Mouse (Mus musculus) limb, embryonic 11.5 days (tissue): ENCODE data around the gene Dclk1. TPM values are rescaled to one million over a fixed set of nuclear protein-coding genes. Genes with fewer than 3 reads are reported as not detected.

ENCODE experiments used
- ATAC-seq: fragments of 200-750 bp; cut with Nextera tagmentation; 2 replicates; pipeline ENCODE4 v1.8.0; 2017; ENCODE audit warnings: low read depth; ENCODE audit not compliant: insufficient number of reproducible peaks, low FRiP score, low TSS enrichment
- DNase-seq: peaks from one replicate; pipeline ENCODE4 v3.0.0-alpha.2; 2015; ENCODE audit warnings: low spot score
- H3K27ac ChIP-seq: fragments of 300-500 bp; sonication (generic); replicated peaks from 2 replicates; pipeline ENCODE4 v1.5.1; 2014; ENCODE audit warnings: low read depth, mild to moderate bottlenecking, low read length
- H3K27me3 ChIP-seq: fragments of 300-500 bp; sonication (generic); 2 replicates; pipeline ENCODE4 v1.6.1; 2014; ENCODE audit warnings: mild to moderate bottlenecking, low read length, mixed read lengths; ENCODE audit not compliant: control insufficient read depth, insufficient read depth
- H3K36me3 ChIP-seq: fragments of 300-500 bp; sonication (generic); 2 replicates; pipeline ENCODE4 v1.6.1; 2014; ENCODE audit warnings: mild to moderate bottlenecking, low read length, moderate library complexity, mixed read lengths; ENCODE audit not compliant: control insufficient read depth, insufficient read depth
- H3K4me1 ChIP-seq: fragments of 300-500 bp; sonication (generic); 2 replicates; pipeline ENCODE4 v1.6.1; 2014; ENCODE audit warnings: low read length, mixed read lengths; ENCODE audit not compliant: control insufficient read depth, insufficient read depth
- H3K4me2 ChIP-seq: fragments of 300-500 bp; sonication (generic); 2 replicates; pipeline ENCODE4 v1.6.1; 2014; ENCODE audit warnings: low read depth, mild to moderate bottlenecking, moderate library complexity; ENCODE audit not compliant: severe bottlenecking
- H3K4me3 ChIP-seq: fragments of 300-500 bp; sonication (generic); 2 replicates; pipeline ENCODE4 v1.5.1; 2014; ENCODE audit warnings: low read depth, low read length
- H3K9ac ChIP-seq: fragments of 300-500 bp; sonication (generic); 2 replicates; pipeline ENCODE4 v1.6.1; 2014; ENCODE audit warnings: mild to moderate bottlenecking, low read length
- H3K9me3 ChIP-seq: fragments of 300-500 bp; sonication (generic); 2 replicates; pipeline ENCODE4 v1.6.1; 2016; ENCODE audit warnings: low read length; ENCODE audit not compliant: control insufficient read depth
- WGBS: fragments of 180-500 bp; shearing (Covaris S2); extraction: QIAGEN DNeasy Blood & Tissue Kit; methylation state at CpG from one replicate; pipeline ENCODE4 v1.1.7; 2014; 5-methylcytosine and 5-hydroxymethylcytosine counted together
- polyA plus RNA-seq: library from polyadenylated mRNA; unstranded; fragments of >200 nt; fragmentation: Nextera tagmentation; extraction: Ambion mirVana; gene quantifications from 2 replicates; pipeline ENCODE4 v1.2.1, GENCODE M21; 2014

Dclk1 gene
- polyA plus RNA-seq, 1 experiment from 2014 or later, result 34.1 TPM

GRCm38 (mm10) chr3:55542310-55542709 is 300.1 kb downstream of the Dclk1 start:
- DNase-seq, result peak; percentile 71
- peak; percentile 37; the same call in 1 of the 2 replicates for ATAC-seq
- Histone ChIP-seq H3K4me2 (peak overlapping the region; percentile 4; the same call in 1 of the 2 replicates), H3K36me3 (no peaks in the 10 kb centered on the region), H3K4me3 (no peak overlapping the region), H3K27ac (peak overlapping the region; percentile 55; the same call in 1 of the 2 replicates), H3K9ac (peak overlapping the region; percentile 22), H3K9me3 (no peaks in the 10 kb centered on the region), H3K27me3 (no peaks in the 10 kb centered on the region), H3K4me1 (peaks cover 54% of the 10 kb centered on the region)
- 20% methylated on average over 8 of the region's 8 CpGs for WGBS

GRCm38 (mm10) chr3:55542947-55543346 is 300.8 kb downstream of the Dclk1 start:
- H3K9me3 ChIP-seq, result no peaks in the 10 kb centered on the region
- peak overlapping the region; percentile 22; the same call in 1 of the 2 replicates for H3K9ac ChIP-seq
- no peaks in the 10 kb centered on the region for H3K27me3 ChIP-seq
- 64% methylated on average over 16 of the region's 16 CpGs for WGBS
- peak overlapping the region; percentile 55; the same call in 1 of the 2 replicates for H3K27ac ChIP-seq
- no peaks in the 10 kb centered on the region for H3K36me3 ChIP-seq
- H3K4me1 ChIP-seq, result peaks cover 47% of the 10 kb centered on the region
- DNase-seq, result no peak
- ATAC-seq, result no peak
- peak overlapping the region; percentile 4; the same call in 1 of the 2 replicates for H3K4me2 ChIP-seq
- 0 out of 2 replicates have a peak overlapping the region, but pooled peaks have one; percentile 6 for H3K4me3 ChIP-seq

GRCm38 (mm10) chr3:55543929-55544684 is 301.9 kb downstream of the Dclk1 start:
- Histone ChIP-seq H3K9me3 (no peaks in the 10 kb centered on the region), H3K27ac (no peak overlapping the region), H3K4me2 (no peak overlapping the region), H3K27me3 (no peaks in the 10 kb centered on the region), H3K9ac (no peak overlapping the region), H3K4me1 (peaks cover 37% of the 10 kb centered on the region), H3K36me3 (no peaks in the 10 kb centered on the region), H3K4me3 (no peak overlapping the region)
- DNase-seq (no peak), ATAC-seq (no peak)
- 38% methylated on average over 13 of the region's 13 CpGs for WGBS

GRCm38 (mm10) chr3:55545296-55545695 is 303.1 kb downstream of the Dclk1 start:
- Histone ChIP-seq H3K4me3 (no peak overlapping the region), H3K36me3 (no peaks in the 10 kb centered on the region), H3K4me2 (no peak overlapping the region), H3K9me3 (no peaks in the 10 kb centered on the region), H3K27ac (peak overlapping the region; percentile 36; the same call in 1 of the 2 replicates), H3K9ac (no peak overlapping the region), H3K27me3 (no peaks in the 10 kb centered on the region), H3K4me1 (peaks cover 34% of the 10 kb centered on the region)
- WGBS, result 23% methylated on average over 3 of the region's 3 CpGs
- DNase-seq (no peak), ATAC-seq (no peak)

- WGBS, result 88% methylated on average over 9 of the region's 9 CpGs
- no peaks in the 10 kb centered on the region for H3K27me3 ChIP-seq
- no peak overlapping the region for H3K4me3 ChIP-seq
- no peak for DNase-seq
- no peak overlapping the region for H3K27ac ChIP-seq
- no peak overlapping the region for H3K9ac ChIP-seq
- peaks cover 34% of the 10 kb centered on the region for H3K4me1 ChIP-seq
- ATAC-seq, result no peak
- H3K9me3 ChIP-seq, result no peaks in the 10 kb centered on the region
- no peaks in the 10 kb centered on the region for H3K36me3 ChIP-seq
- no peak overlapping the region for H3K4me2 ChIP-seq
Measured at GRCm38 (mm10) chr3:55545916-55546315, 303.8 kb downstream of the Dclk1 start.

GRCm38 (mm10) chr3:55547106-55547505 is 304.9 kb downstream of the Dclk1 start:
- H3K27ac ChIP-seq, result no peak overlapping the region
- no peak overlapping the region for H3K4me3 ChIP-seq
- no peak for ATAC-seq
- no peaks in the 10 kb centered on the region for H3K27me3 ChIP-seq
- H3K36me3 ChIP-seq, result no peaks in the 10 kb centered on the region
- 63% methylated on average over 2 of the region's 2 CpGs for WGBS
- H3K9ac ChIP-seq, result no peak overlapping the region
- no peaks in the 10 kb centered on the region for H3K9me3 ChIP-seq
- H3K4me1 ChIP-seq, result peaks cover 34% of the 10 kb centered on the region
- no peak for DNase-seq
- no peak overlapping the region for H3K4me2 ChIP-seq

- Histone ChIP-seq H3K4me1 (peaks cover 15% of the 10 kb centered on the region), H3K9me3 (no peaks in the 10 kb centered on the region), H3K27me3 (no peaks in the 10 kb centered on the region), H3K36me3 (no peaks in the 10 kb centered on the region), H3K9ac (no peak overlapping the region), H3K27ac (no peak overlapping the region), H3K4me2 (no peak overlapping the region), H3K4me3 (no peak overlapping the region)
- DNase-seq (no peak), ATAC-seq (no peak)
- WGBS, result 80% methylated on average over 7 of the region's 7 CpGs
Measured at GRCm38 (mm10) chr3:55549376-55549775, 307.2 kb downstream of the Dclk1 start.

GRCm38 (mm10) chr3:55550962-55551361 is 308.8 kb downstream of the Dclk1 start:
- WGBS, result 27% methylated on average over 4 of the region's 4 CpGs
- H3K4me2 ChIP-seq, result no peak overlapping the region
- no peak overlapping the region for H3K9ac ChIP-seq
- no peaks in the 10 kb centered on the region for H3K27me3 ChIP-seq
- peak; percentile 32 for DNase-seq
- no peak overlapping the region for H3K4me3 ChIP-seq
- H3K4me1 ChIP-seq, result peaks cover 3% of the 10 kb centered on the region; the same call in 1 of the 2 replicates
- no peak overlapping the region for H3K27ac ChIP-seq
- no peaks in the 10 kb centered on the region for H3K9me3 ChIP-seq
- no peaks in the 10 kb centered on the region for H3K36me3 ChIP-seq
- ATAC-seq, result peak; percentile 50; the same call in 1 of the 2 replicates
